Mouse (Mus musculus) small intestine, adult 2 months (tissue): ENCODE results near the gene Fmn2.

Experiments used
- CTCF ChIP-seq: fragments of 200-500 bp; IDR thresholded peaks from 2 replicates; pipeline ENCODE4 v1.5.1; 2012; ENCODE audit warnings: low read depth, mild to moderate bottlenecking, control low read depth, inconsistent platforms, low read length, moderate library complexity, mixed read lengths; ENCODE audit not compliant: insufficient replicate concordance, insufficient read length; ENCODE audit errors: extremely low read depth
- POLR2A ChIP-seq: fragments of 200-500 bp; IDR thresholded peaks from 2 replicates; pipeline ENCODE4 v1.6.1; 2012; ENCODE audit warnings: low read depth, mild to moderate bottlenecking, control low read depth, inconsistent platforms, low read length, moderate library complexity

- TF ChIP-seq CTCF = no peak
- no peak for TF ChIP-seq POLR2A
These were observed 187.7 kb downstream of the Fmn2 start for GRCm38 (mm10) chr1:174689301-174689700.
